Mouse (Mus musculus): Measurements from ENCODE around the gene Hs6st2. TPM values are rescaled to one million over a fixed set of nuclear protein-coding genes. Genes with fewer than 3 reads are reported as not detected.

Gene Hs6st2
- polyA plus RNA-seq, 1 experiment from 2014 or later = 0.82 TPM

- no peak overlapping the region for H3K9ac ChIP-seq (ENCODE audit: low read depth, low read length)
- no peaks in the 10 kb centered on the region for H3K4me1 ChIP-seq (replicated peaks; ENCODE audit: control insufficient read depth, insufficient read depth, low read length)
- no peaks in the 10 kb centered on the region for H3K27me3 ChIP-seq (replicated peaks; ENCODE audit: control insufficient read depth, insufficient read depth, low read length)
- no peak overlapping the region for H3K27ac ChIP-seq (ENCODE audit: low read depth, low read length)
- TF ChIP-seq CTCF (IDR thresholded peaks at IDR 0.05; ENCODE audit: low read depth) = peak; percentile 69
- WGBS = 48% methylated on average over 1 of the region's 1 CpGs
- H3K4me2 ChIP-seq (replicated peaks; ENCODE audit: low read depth) = no peak overlapping the region
- no peak overlapping the region for H3K4me3 ChIP-seq (ENCODE audit: low read depth, low read length)
- no peaks in the 10 kb centered on the region for H3K9me3 ChIP-seq (ENCODE audit: control insufficient read depth)
- H3K36me3 ChIP-seq (ENCODE audit: control insufficient read depth, insufficient read depth) = no peaks in the 10 kb centered on the region
- ATAC-seq = no peak
Observed at GRCm38 (mm10) chrX:51497831-51498230, 183.8 kb downstream of the Hs6st2 start.

DNA sequence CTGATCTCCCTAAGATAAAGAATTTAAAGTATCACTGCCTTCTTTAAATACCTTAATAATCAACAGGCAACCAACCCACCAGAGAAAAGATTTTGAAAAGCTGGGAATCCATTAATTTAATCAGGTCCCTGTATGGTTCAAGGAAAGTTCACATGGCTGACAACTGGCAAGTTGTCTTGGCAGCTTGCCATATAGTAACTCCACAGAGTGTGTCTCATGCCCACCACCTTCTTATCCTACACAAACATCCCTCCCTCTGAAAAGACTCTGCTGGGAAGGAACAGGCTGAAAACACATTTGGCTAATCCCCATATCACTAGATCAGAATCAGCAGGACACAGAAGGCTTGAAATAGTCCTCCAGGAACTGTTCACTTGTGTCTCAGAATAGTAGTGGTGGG is 193.3 kb downstream of the Hs6st2 start:
- ATAC-seq = no peak
- Histone ChIP-seq H3K36me3 (ENCODE audit: control insufficient read depth, insufficient read depth) (no peaks in the 10 kb centered on the region), H3K4me2 (replicated peaks; ENCODE audit: low read depth) (no peak overlapping the region), H3K9me3 (ENCODE audit: control insufficient read depth) (no peaks in the 10 kb centered on the region), H3K4me3 (ENCODE audit: low read depth, low read length) (no peak overlapping the region), H3K27ac (ENCODE audit: low read depth, low read length) (no peak overlapping the region), H3K4me1 (replicated peaks; ENCODE audit: control insufficient read depth, insufficient read depth, low read length) (no peaks in the 10 kb centered on the region), H3K9ac (ENCODE audit: low read depth, low read length) (no peak overlapping the region), H3K27me3 (replicated peaks; ENCODE audit: control insufficient read depth, insufficient read depth, low read length) (no peaks in the 10 kb centered on the region)
- no peak for TF ChIP-seq CTCF (IDR thresholded peaks at IDR 0.05; ENCODE audit: low read depth)

DNA sequence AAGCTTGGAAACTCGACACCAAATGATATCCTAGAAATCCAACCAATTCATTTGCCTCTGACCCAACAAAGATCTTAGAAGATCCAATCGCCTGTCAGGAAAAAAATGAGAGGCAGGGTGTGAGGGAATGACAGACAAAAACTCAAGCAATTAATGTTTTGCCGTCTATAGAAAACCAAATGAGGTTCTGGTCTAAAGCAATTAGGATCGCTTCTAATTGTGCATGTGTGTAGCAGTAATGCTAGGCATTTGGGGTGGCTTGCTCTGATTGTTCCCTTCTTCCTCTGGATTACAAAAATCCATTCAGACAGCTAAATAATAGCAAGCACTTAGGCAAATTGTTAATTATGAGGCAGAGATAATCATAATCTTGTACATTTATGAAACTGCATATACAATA is 212.2 kb downstream of the Hs6st2 start:
- H3K27me3 ChIP-seq (replicated peaks; ENCODE audit: control insufficient read depth, insufficient read depth, low read length) = no peaks in the 10 kb centered on the region
- H3K9me3 ChIP-seq (ENCODE audit: control insufficient read depth) = no peaks in the 10 kb centered on the region
- H3K4me3 ChIP-seq (ENCODE audit: low read depth, low read length) = no peak overlapping the region
- TF ChIP-seq CTCF (IDR thresholded peaks at IDR 0.05; ENCODE audit: low read depth) = no peak
- no peaks in the 10 kb centered on the region for H3K4me1 ChIP-seq (replicated peaks; ENCODE audit: control insufficient read depth, insufficient read depth, low read length)
- H3K36me3 ChIP-seq (ENCODE audit: control insufficient read depth, insufficient read depth) = no peaks in the 10 kb centered on the region
- no peak overlapping the region for H3K27ac ChIP-seq (ENCODE audit: low read depth, low read length)
- no peak overlapping the region for H3K4me2 ChIP-seq (replicated peaks; ENCODE audit: low read depth)
- H3K9ac ChIP-seq (ENCODE audit: low read depth, low read length) = no peak overlapping the region
- ATAC-seq = no peak
- WGBS = 80% methylated on average over 4 of the region's 4 CpGs

GRCm38 (mm10) chrX:51461413-51461812 is 220.2 kb downstream of the Hs6st2 start:
- no peak overlapping the region for H3K27ac ChIP-seq (ENCODE audit: low read depth, low read length)
- no peaks in the 10 kb centered on the region for H3K4me1 ChIP-seq (replicated peaks; ENCODE audit: control insufficient read depth, insufficient read depth, low read length)
- no peaks in the 10 kb centered on the region for H3K9me3 ChIP-seq (ENCODE audit: control insufficient read depth)
- no peak for TF ChIP-seq CTCF (IDR thresholded peaks at IDR 0.05; ENCODE audit: low read depth)
- H3K27me3 ChIP-seq (replicated peaks; ENCODE audit: control insufficient read depth, insufficient read depth, low read length) = no peaks in the 10 kb centered on the region
- H3K4me2 ChIP-seq (replicated peaks; ENCODE audit: low read depth) = no peak overlapping the region
- no peak for ATAC-seq
- WGBS = 75% methylated on average over 3 of the region's 3 CpGs
- no peak overlapping the region for H3K9ac ChIP-seq (ENCODE audit: low read depth, low read length)
- H3K4me3 ChIP-seq (ENCODE audit: low read depth, low read length) = no peak overlapping the region
- H3K36me3 ChIP-seq (ENCODE audit: control insufficient read depth, insufficient read depth) = no peaks in the 10 kb centered on the region

DNA sequence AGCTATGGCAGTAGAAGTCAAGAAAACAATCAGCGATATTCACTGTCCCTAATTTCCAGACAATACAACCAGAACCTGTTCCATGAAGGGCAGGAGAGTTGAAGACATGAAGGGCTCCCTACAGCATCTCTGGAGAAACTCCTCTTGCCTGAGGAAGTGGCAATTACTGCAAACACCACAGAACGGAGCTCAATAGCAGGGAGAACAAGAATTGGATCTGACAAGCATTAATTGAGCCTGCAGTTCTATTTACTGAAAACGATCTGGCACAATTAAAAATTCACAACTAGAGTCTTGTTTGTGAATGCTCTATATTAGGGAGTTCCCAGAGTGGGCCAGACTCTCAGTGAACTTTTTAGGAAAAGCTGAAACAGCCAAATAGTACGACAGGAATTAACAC is 238.3 kb downstream of the Hs6st2 start:
- no peak overlapping the region for H3K27ac ChIP-seq (ENCODE audit: low read depth, low read length)
- H3K9me3 ChIP-seq (ENCODE audit: control insufficient read depth) = no peaks in the 10 kb centered on the region
- no peaks in the 10 kb centered on the region for H3K4me1 ChIP-seq (replicated peaks; ENCODE audit: control insufficient read depth, insufficient read depth, low read length)
- no peaks in the 10 kb centered on the region for H3K27me3 ChIP-seq (replicated peaks; ENCODE audit: control insufficient read depth, insufficient read depth, low read length)
- no peak overlapping the region for H3K4me2 ChIP-seq (replicated peaks; ENCODE audit: low read depth)
- H3K9ac ChIP-seq (ENCODE audit: low read depth, low read length) = no peak overlapping the region
- TF ChIP-seq CTCF (IDR thresholded peaks at IDR 0.05; ENCODE audit: low read depth) = no peak
- no peak for ATAC-seq
- no peaks in the 10 kb centered on the region for H3K36me3 ChIP-seq (ENCODE audit: control insufficient read depth, insufficient read depth)
- H3K4me3 ChIP-seq (ENCODE audit: low read depth, low read length) = no peak overlapping the region
- WGBS = 79% methylated on average over 4 of the region's 4 CpGs

DNA sequence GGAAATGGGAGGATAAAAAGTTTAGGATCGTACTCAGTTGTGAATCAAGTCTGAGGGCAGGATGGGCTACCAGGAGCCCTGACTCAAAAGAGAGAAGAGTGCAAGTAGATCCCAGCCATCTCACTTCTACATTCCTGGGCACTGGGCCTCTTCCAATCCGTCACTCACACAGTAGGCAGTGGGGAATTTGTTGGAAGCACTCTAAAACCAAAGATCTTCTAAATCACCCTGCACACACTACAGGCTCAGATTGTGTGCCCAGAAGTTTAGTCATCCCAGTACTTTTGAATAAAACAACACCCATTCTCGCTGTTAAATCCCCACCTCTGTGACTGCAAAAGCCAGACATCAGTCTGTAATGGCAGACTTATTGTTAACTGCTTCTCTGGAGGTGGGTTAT is 249.9 kb downstream of the Hs6st2 start:
- Histone ChIP-seq H3K4me1 (replicated peaks; ENCODE audit: control insufficient read depth, insufficient read depth, low read length) (no peaks in the 10 kb centered on the region), H3K36me3 (ENCODE audit: control insufficient read depth, insufficient read depth) (no peaks in the 10 kb centered on the region), H3K27ac (ENCODE audit: low read depth, low read length) (no peak overlapping the region), H3K4me2 (replicated peaks; ENCODE audit: low read depth) (no peak overlapping the region), H3K9me3 (ENCODE audit: control insufficient read depth) (no peaks in the 10 kb centered on the region), H3K27me3 (replicated peaks; ENCODE audit: control insufficient read depth, insufficient read depth, low read length) (no peaks in the 10 kb centered on the region), H3K9ac (ENCODE audit: low read depth, low read length) (no peak overlapping the region), H3K4me3 (ENCODE audit: low read depth, low read length) (no peak overlapping the region)
- 82% methylated on average over 3 of the region's 3 CpGs for WGBS
- TF ChIP-seq CTCF (IDR thresholded peaks at IDR 0.05; ENCODE audit: low read depth) = no peak
- ATAC-seq = no peak

DNA sequence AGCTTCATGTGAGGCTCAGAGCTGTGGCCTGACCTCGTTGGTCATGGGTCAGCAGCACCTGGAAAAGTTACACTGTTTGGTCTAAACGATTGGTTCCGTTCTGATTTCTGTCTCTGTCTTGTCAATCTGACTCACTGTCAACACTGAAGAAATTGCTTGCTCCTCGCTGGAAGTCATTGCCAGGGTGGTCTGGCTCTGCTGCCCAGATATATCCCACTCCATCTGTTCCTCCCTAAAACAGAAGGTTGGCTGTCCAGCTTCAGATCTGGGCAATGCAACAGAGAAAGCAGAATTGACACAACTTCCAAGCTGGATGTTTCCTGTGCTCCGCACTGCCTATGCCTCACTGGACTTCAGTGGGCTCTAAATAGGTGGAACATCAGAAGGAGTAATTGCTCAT is 256.6 kb downstream of the Hs6st2 start:
- Histone ChIP-seq H3K4me1 (replicated peaks; ENCODE audit: control insufficient read depth, insufficient read depth, low read length) (no peaks in the 10 kb centered on the region), H3K4me2 (replicated peaks; ENCODE audit: low read depth) (no peak overlapping the region), H3K9me3 (ENCODE audit: control insufficient read depth) (no peaks in the 10 kb centered on the region), H3K36me3 (ENCODE audit: control insufficient read depth, insufficient read depth) (no peaks in the 10 kb centered on the region), H3K27ac (ENCODE audit: low read depth, low read length) (no peak overlapping the region), H3K9ac (ENCODE audit: low read depth, low read length) (no peak overlapping the region), H3K27me3 (replicated peaks; ENCODE audit: control insufficient read depth, insufficient read depth, low read length) (no peaks in the 10 kb centered on the region), H3K4me3 (ENCODE audit: low read depth, low read length) (no peak overlapping the region)
- TF ChIP-seq CTCF (IDR thresholded peaks at IDR 0.05; ENCODE audit: low read depth) = no peak
- 75% methylated on average over 5 of the region's 5 CpGs for WGBS
- no peak for ATAC-seq
